Mouse (Mus musculus) forebrain, embryonic 15.5 days (tissue): Measurements from ENCODE around the gene S100a10. TPM values are rescaled to one million over a fixed set of nuclear protein-coding genes. Genes with fewer than 3 reads are reported as not detected.
"Not testable (repeated sequence)": the region's sequence is repeated elsewhere in the genome, so short reads cannot be mapped to it uniquely, and the experiment has no call there.

Experiments used
- ATAC-seq: fragments of 200-750 bp; cut with Nextera tagmentation; replicated peaks from 2 replicates; pipeline ENCODE4 v1.8.0; 2017; ENCODE audit warnings: mild to moderate bottlenecking, moderate TSS enrichment, moderate library complexity
- H3K27ac ChIP-seq: fragments of 300-500 bp; sonication (generic); replicated peaks from 2 replicates; pipeline ENCODE4 v1.5.1; 2015; ENCODE audit warnings: mild to moderate bottlenecking, inconsistent platforms
- H3K27me3 ChIP-seq: fragments of 300-500 bp; sonication (generic); 2 replicates; pipeline ENCODE4 v1.6.1; 2015; ENCODE audit warnings: inconsistent platforms
- H3K36me3 ChIP-seq: fragments of 300-500 bp; sonication (generic); 2 replicates; pipeline ENCODE4 v1.6.1; 2015; ENCODE audit warnings: mild to moderate bottlenecking, inconsistent platforms
- H3K4me1 ChIP-seq: fragments of 300-500 bp; sonication (generic); 2 replicates; pipeline ENCODE4 v1.6.1; 2015; ENCODE audit warnings: inconsistent platforms
- H3K4me2 ChIP-seq: fragments of 300-500 bp; sonication (generic); replicated peaks from 2 replicates; pipeline ENCODE4 v1.6.1; 2015; ENCODE audit warnings: mild to moderate bottlenecking, inconsistent platforms
- H3K4me3 ChIP-seq: fragments of 300-500 bp; sonication (generic); 2 replicates; pipeline ENCODE4 v1.5.1; 2015; ENCODE audit warnings: mild to moderate bottlenecking, inconsistent platforms
- H3K9ac ChIP-seq: fragments of 300-500 bp; sonication (generic); replicated peaks from 2 replicates; pipeline ENCODE4 v1.6.1; 2015; ENCODE audit warnings: mild to moderate bottlenecking, inconsistent platforms
- H3K9me3 ChIP-seq: fragments of 300-500 bp; sonication (generic); 2 replicates; pipeline ENCODE4 v1.6.1; 2016; ENCODE audit warnings: inconsistent platforms
- WGBS: fragments of 180-500 bp; shearing (Covaris S2); methylation state at CpG from one replicate; pipeline ENCODE4 v1.1.7; 2015; ENCODE audit warnings: mixed read lengths; 5-methylcytosine and 5-hydroxymethylcytosine counted together
- polyA plus RNA-seq: library from polyadenylated mRNA; unstranded; fragments of >200 nt; fragmentation: Nextera tagmentation; extraction: Ambion mirVana; gene quantifications from 2 replicates; pipeline ENCODE4 v1.2.1, GENCODE M21; 2015

The S100a10 gene
- polyA plus RNA-seq, 1 experiment from 2014 or later, result 115 TPM

GRCm38 (mm10) chr3:93593512-93593911 is 38.6 kb downstream of the S100a10 start:
- ATAC-seq, result no peak
- Histone ChIP-seq H3K9me3 (no peaks in the 10 kb centered on the region), H3K4me3 (no peak overlapping the region), H3K9ac (no peak overlapping the region), H3K27me3 (no peaks in the 10 kb centered on the region), H3K4me1 (0 out of 2 replicates have a peak, but pooled peaks cover 2% of the 10 kb centered on the region), H3K27ac (no peak overlapping the region), H3K4me2 (no peak overlapping the region), H3K36me3 (no peaks in the 10 kb centered on the region)
- 66% methylated on average over 1 of the region's 1 CpGs for WGBS

GRCm38 (mm10) chr3:93596632-93597031 is 41.8 kb downstream of the S100a10 start:
- H3K4me3 ChIP-seq, result no peak overlapping the region
- H3K27me3 ChIP-seq, result no peaks in the 10 kb centered on the region
- no peaks in the 10 kb centered on the region for H3K9me3 ChIP-seq
- H3K9ac ChIP-seq, result no peak overlapping the region
- no peak for ATAC-seq
- no peaks in the 10 kb centered on the region for H3K36me3 ChIP-seq
- no peak overlapping the region for H3K27ac ChIP-seq
- no peak overlapping the region for H3K4me2 ChIP-seq
- WGBS, result 78% methylated on average over 1 of the region's 1 CpGs
- 0 out of 2 replicates have a peak, but pooled peaks cover 2% of the 10 kb centered on the region for H3K4me1 ChIP-seq

- WGBS, result 21% methylated on average over 5 of the region's 5 CpGs
- no peak overlapping the region for H3K4me3 ChIP-seq
- ATAC-seq, result peak; percentile 85
- no peaks in the 10 kb centered on the region for H3K27me3 ChIP-seq
- H3K4me2 ChIP-seq, result no peak overlapping the region
- no peak overlapping the region for H3K27ac ChIP-seq
- 0 out of 2 replicates have a peak, but pooled peaks cover 2% of the 10 kb centered on the region for H3K4me1 ChIP-seq
- no peaks in the 10 kb centered on the region for H3K36me3 ChIP-seq
- H3K9me3 ChIP-seq, result no peaks in the 10 kb centered on the region
- no peak overlapping the region for H3K9ac ChIP-seq
Measured at GRCm38 (mm10) chr3:93597221-93597913, 42.5 kb downstream of the S100a10 start.

GRCm38 (mm10) chr3:93597970-93598369 is 43.1 kb downstream of the S100a10 start:
- ATAC-seq, result no peak
- H3K4me3 ChIP-seq, result no peak overlapping the region
- H3K9ac ChIP-seq, result no peak overlapping the region
- H3K27ac ChIP-seq, result no peak overlapping the region
- H3K9me3 ChIP-seq, result no peaks in the 10 kb centered on the region
- 0 out of 2 replicates have a peak, but pooled peaks cover 2% of the 10 kb centered on the region for H3K4me1 ChIP-seq
- 91% methylated on average over 7 of the region's 7 CpGs for WGBS
- no peaks in the 10 kb centered on the region for H3K27me3 ChIP-seq
- no peaks in the 10 kb centered on the region for H3K36me3 ChIP-seq
- no peak overlapping the region for H3K4me2 ChIP-seq

- ATAC-seq, result no peak
- no peak overlapping the region for H3K4me3 ChIP-seq
- no peaks in the 10 kb centered on the region for H3K9me3 ChIP-seq
- H3K27ac ChIP-seq, result no peak overlapping the region
- no peaks in the 10 kb centered on the region for H3K27me3 ChIP-seq
- no peak overlapping the region for H3K4me2 ChIP-seq
- no peak overlapping the region for H3K9ac ChIP-seq
- 86% methylated on average over 2 of the region's 2 CpGs for WGBS
- H3K36me3 ChIP-seq, result no peaks in the 10 kb centered on the region
- H3K4me1 ChIP-seq, result 0 out of 2 replicates have a peak, but pooled peaks cover 2% of the 10 kb centered on the region
Measured at GRCm38 (mm10) chr3:93600206-93600605, 45.3 kb downstream of the S100a10 start.

GRCm38 (mm10) chr3:93601903-93602302 is 47.0 kb downstream of the S100a10 start:
- 88% methylated on average over 1 of the region's 1 CpGs for WGBS
- no peak for ATAC-seq
- Histone ChIP-seq H3K27me3 (no peaks in the 10 kb centered on the region), H3K4me3 (no peak overlapping the region), H3K9me3 (no peaks in the 10 kb centered on the region), H3K4me2 (no peak overlapping the region), H3K9ac (no peak overlapping the region), H3K36me3 (no peaks in the 10 kb centered on the region), H3K4me1 (0 out of 2 replicates have a peak, but pooled peaks cover 2% of the 10 kb centered on the region), H3K27ac (no peak overlapping the region)

- H3K9ac ChIP-seq, H3K27ac ChIP-seq, H3K4me1 ChIP-seq, H3K36me3 ChIP-seq, H3K4me3 ChIP-seq, H3K9me3 ChIP-seq, H3K27me3 ChIP-seq, H3K4me2 ChIP-seq: not testable (repeated sequence)
- ATAC-seq, result peak; percentile 66; the same call in 1 of the 2 replicates
Measured at GRCm38 (mm10) chr3:93608970-93609369, 54.1 kb downstream of the S100a10 start.

Other genes starting within 250 kb of the S100a10 start
- gene Hrnr, start 235.3 kb upstream of the S100a10 start, polyA plus RNA-seq, result not detected in 2 replicates
- gene Rptn, start 161.4 kb upstream of the S100a10 start, polyA plus RNA-seq, result not detected in 2 replicates
- gene Tchh, start 112.8 kb upstream of the S100a10 start, polyA plus RNA-seq, result 0.52 and 0.74 TPM in 2 replicates
- gene Tchhl1, start 86.3 kb upstream of the S100a10 start, polyA plus RNA-seq, result not detected in 2 replicates
- gene S100a11, start 34.6 kb upstream of the S100a10 start, polyA plus RNA-seq, result 102 and 108 TPM in 2 replicates
- not detected in 2 replicates for gene Tdpoz2, start 97.6 kb downstream of the S100a10 start, polyA plus RNA-seq
- gene Tdpoz1, start 121.2 kb downstream of the S100a10 start, polyA plus RNA-seq, result not detected in 2 replicates
- not detected in 2 replicates for gene Gm37596, start 138.0 kb downstream of the S100a10 start, polyA plus RNA-seq
- gene Gm5773, start 217.9 kb downstream of the S100a10 start, polyA plus RNA-seq, result not detected in 2 replicates
- gene Tdpoz4, start 241.3 kb downstream of the S100a10 start, polyA plus RNA-seq, result not detected in 2 replicates